Mouse (Mus musculus) urinary bladder, postnatal 0 days (tissue): ENCODE measurements around the gene Gm8297. TPM values are rescaled to one million over a fixed set of nuclear protein-coding genes. Genes with fewer than 3 reads are reported as not detected.

Experiments
- polyA plus RNA-seq: library from polyadenylated mRNA; unstranded; fragments of >200 nt; fragmentation: Nextera tagmentation; extraction: Ambion mirVana; gene quantifications from 2 replicates; pipeline ENCODE4 v1.2.1, GENCODE M21; 2015

The Gm8297 gene
- not detected in 2 replicates for polyA plus RNA-seq

DNA sequence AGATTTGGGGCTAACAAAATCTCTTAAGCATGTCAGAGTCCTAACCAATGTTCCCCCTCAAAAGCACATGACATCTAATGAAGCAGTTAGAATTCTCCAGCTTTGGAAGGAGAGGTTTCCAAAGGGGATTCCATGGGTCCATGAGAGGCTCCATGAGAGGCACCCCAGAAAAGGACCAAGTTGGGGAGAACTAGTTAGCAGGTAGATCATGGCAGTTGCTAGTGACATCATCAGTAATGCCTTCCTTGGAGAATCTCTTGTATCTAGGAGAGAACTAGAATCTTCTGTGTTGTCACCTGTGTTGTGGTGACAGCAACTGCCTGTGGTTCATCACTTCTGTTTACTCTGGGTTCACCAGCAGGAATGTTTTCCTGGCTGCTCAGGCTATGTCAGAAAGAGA lies at the start of gene Gm8297:
TSS of gene Gm8297 (plus strand) at position 301 of the 400 bp plus-strand sequence.

DNA sequence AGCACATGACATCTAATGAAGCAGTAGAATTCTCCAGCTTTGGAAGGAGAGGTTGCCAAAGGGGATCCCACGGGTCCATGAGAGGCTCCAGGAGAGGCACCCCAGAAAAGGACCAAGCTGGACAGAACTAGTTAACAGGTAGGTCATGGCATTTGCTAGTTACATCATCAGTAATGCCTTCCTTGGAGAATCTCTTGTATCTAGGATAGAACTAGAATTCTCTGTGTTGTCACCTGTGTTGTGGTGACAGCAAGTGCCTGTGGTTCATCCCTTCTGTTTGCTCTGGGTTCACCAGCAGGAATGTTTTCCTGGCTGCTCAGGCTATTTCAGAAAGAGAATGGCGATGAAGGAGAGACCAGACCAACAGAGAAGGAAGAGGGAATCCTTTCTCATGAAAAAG lies 31.9 kb downstream of the Gm8297 start, which contains the start of gene Gm3298:
TSS of gene Gm3298 (plus strand) at position 301 of the 400 bp plus-strand sequence.

Other genes starting within 250 kb of the Gm8297 start
- not detected in 2 replicates for gene Gm9602, start 207.6 kb upstream of the Gm8297 start, polyA plus RNA-seq
- gene Gm3269, start 145.8 kb upstream of the Gm8297 start, polyA plus RNA-seq: not detected in 2 replicates
- gene Gm3264, start 128.4 kb upstream of the Gm8297 start, polyA plus RNA-seq: 0.63 and 0.73 TPM in 2 replicates
- gene Gm3278, start 91.5 kb upstream of the Gm8297 start, polyA plus RNA-seq: not detected in 2 replicates
- gene Gm3298, start 32.0 kb downstream of the Gm8297 start, polyA plus RNA-seq: not detected in 2 replicates
- not detected in 2 replicates for gene 4930555G01Rik, start 66.7 kb downstream of the Gm8297 start, polyA plus RNA-seq
- 0.75 TPM in 1 of 2 replicates, not detected in the other for gene Gm8281, start 87.1 kb downstream of the Gm8297 start, polyA plus RNA-seq
- not detected in 2 replicates for gene Gm8279, start 147.6 kb downstream of the Gm8297 start, polyA plus RNA-seq
- not detected in 2 replicates for gene Gm3317, start 180.6 kb downstream of the Gm8297 start, polyA plus RNA-seq
- not detected in 2 replicates for gene Gm8271, start 201.9 kb downstream of the Gm8297 start, polyA plus RNA-seq